Mouse (Mus musculus) stomach, postnatal 0 days (tissue): ENCODE data around the gene Cntnap2.

Experiments used
- CTCF ChIP-seq: IDR thresholded peaks from 2 replicates; pipeline ENCODE4 v1.5.1; 2016; ENCODE audit warnings: antibody characterized with exemption, low read depth, mild to moderate bottlenecking, moderate library complexity
- EP300 ChIP-seq: optimal IDR thresholded peaks from 2 replicates; pipeline ENCODE3; 2016; ENCODE audit warnings: antibody characterized with exemption

- no peak for TF ChIP-seq CTCF
- TF ChIP-seq EP300: no peak
Observed at GRCm38 (mm10) chr6:46205531-46205930, 1146.4 kb downstream of the Cntnap2 start.
